Mouse (Mus musculus) midbrain, embryonic 15.5 days (tissue): Measurements from ENCODE around the gene Atg16l1. TPM values are rescaled to one million over a fixed set of nuclear protein-coding genes. Genes with fewer than 3 reads are reported as not detected.

ENCODE experiments used
- ATAC-seq: fragments of 200-750 bp; cut with Nextera tagmentation; replicated peaks from 2 replicates; pipeline ENCODE4 v1.8.0; 2017; ENCODE audit warnings: moderate TSS enrichment
- H3K27ac ChIP-seq: fragments of 300-500 bp; sonication (generic); 2 replicates; pipeline ENCODE4 v1.5.1; 2015; ENCODE audit warnings: mild to moderate bottlenecking, inconsistent platforms
- H3K27me3 ChIP-seq: fragments of 300-500 bp; sonication (generic); replicated peaks from 2 replicates; pipeline ENCODE4 v1.6.1; 2015; ENCODE audit warnings: inconsistent platforms
- H3K36me3 ChIP-seq: fragments of 300-500 bp; sonication (generic); replicated peaks from 2 replicates; pipeline ENCODE4 v1.6.1; 2015; ENCODE audit warnings: inconsistent platforms
- H3K4me1 ChIP-seq: fragments of 300-500 bp; sonication (generic); 2 replicates; pipeline ENCODE4 v1.6.1; 2015; ENCODE audit warnings: inconsistent platforms
- H3K4me2 ChIP-seq: fragments of 300-500 bp; sonication (generic); 2 replicates; pipeline ENCODE4 v1.6.1; 2015; ENCODE audit warnings: inconsistent platforms, mild to moderate bottlenecking, moderate library complexity
- H3K4me3 ChIP-seq: fragments of 300-500 bp; sonication (generic); 2 replicates; pipeline ENCODE4 v1.5.1; 2015; ENCODE audit warnings: mild to moderate bottlenecking, inconsistent platforms
- H3K9ac ChIP-seq: fragments of 300-500 bp; sonication (generic); 2 replicates; pipeline ENCODE4 v1.6.1; 2015; ENCODE audit warnings: mild to moderate bottlenecking, inconsistent platforms
- H3K9me3 ChIP-seq: fragments of 300-500 bp; sonication (generic); 2 replicates; pipeline ENCODE4 v1.6.1; 2016; ENCODE audit warnings: inconsistent platforms
- WGBS: fragments of 180-500 bp; shearing (Covaris S2); methylation state at CpG from one replicate; pipeline ENCODE4 v1.1.7; 2015; ENCODE audit warnings: mixed read lengths; 5-methylcytosine and 5-hydroxymethylcytosine counted together
- polyA plus RNA-seq: library from polyadenylated mRNA; unstranded; fragments of >200 nt; fragmentation: Nextera tagmentation; extraction: Ambion mirVana; gene quantifications from 2 replicates; pipeline ENCODE4 v1.2.1, GENCODE M21; 2015

The Atg16l1 gene
- 74.2 and 84.0 TPM in 2 replicates for polyA plus RNA-seq

DNA sequence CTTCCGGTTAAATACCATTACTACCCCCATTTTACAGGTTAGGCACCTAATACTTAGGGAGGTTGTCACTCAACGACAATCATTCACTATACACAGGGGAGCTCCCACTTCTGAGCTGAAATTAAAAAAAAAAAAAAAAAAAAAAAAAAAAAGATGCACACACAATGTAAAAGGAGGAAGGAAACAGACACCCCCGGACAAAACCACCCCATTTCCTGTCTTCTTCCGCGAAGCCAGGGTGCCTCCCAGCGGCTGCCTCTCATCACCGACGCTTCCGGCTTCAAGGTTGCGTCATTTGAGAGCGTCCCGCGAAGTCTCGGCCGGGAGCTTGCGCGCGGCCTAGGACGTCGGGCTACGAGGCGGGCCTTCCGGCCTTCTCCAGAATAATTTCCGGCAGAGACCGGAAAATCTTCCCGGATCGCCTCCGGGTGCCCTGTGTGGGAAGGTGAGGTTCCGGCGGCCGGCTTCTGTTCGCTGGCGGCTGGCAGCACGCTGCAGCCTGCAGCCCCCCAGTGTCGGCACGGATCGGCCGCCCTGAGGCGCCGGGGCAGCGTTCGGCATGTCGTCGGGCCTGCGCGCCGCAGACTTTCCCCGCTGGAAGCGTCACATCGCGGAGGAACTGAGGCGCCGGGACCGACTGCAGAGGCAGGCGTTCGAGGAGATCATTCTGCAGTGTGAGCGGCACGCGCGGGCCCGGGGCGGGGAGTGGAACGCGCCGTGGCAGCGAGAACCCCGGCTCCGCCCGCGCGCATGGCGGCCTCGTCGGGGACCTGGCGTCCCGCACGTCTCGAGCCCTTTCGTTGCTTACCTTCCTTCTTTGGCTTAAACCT lies at the start of gene Atg16l1:
Gene Atg16l1 (plus strand): TSS at position 230 of the 830 bp plus-strand sequence.
- ATAC-seq: peak; percentile 100
- H3K4me3 ChIP-seq: peak within 1 kb of the TSS; percentile 87
- peaks cover under 1% of the 10 kb centered on the region; the same call in 1 of the 2 replicates for H3K36me3 ChIP-seq
- no peaks in the 10 kb centered on the region for H3K9me3 ChIP-seq
- peak within 1 kb of the TSS; percentile 89 for H3K27ac ChIP-seq
- peak within 1 kb of the TSS; percentile 95 for H3K9ac ChIP-seq
- no peaks in the 10 kb centered on the region for H3K27me3 ChIP-seq
- WGBS: under 1% methylated on average over 79 of the region's 79 CpGs
- H3K4me2 ChIP-seq: peak within 1 kb of the TSS; percentile 62
- peaks cover 13% of the 10 kb centered on the region for H3K4me1 ChIP-seq

- no peaks in the 10 kb centered on the region for H3K36me3 ChIP-seq
- H3K4me3 ChIP-seq: no peak overlapping the region
- H3K4me1 ChIP-seq: peaks cover 7% of the 10 kb centered on the region
- H3K4me2 ChIP-seq: no peak overlapping the region
- no peaks in the 10 kb centered on the region for H3K9me3 ChIP-seq
- H3K9ac ChIP-seq: no peak overlapping the region
- no peak overlapping the region for H3K27ac ChIP-seq
- ATAC-seq: no peak
- 92% methylated on average over 3 of the region's 3 CpGs for WGBS
- H3K27me3 ChIP-seq: no peaks in the 10 kb centered on the region
Observed at GRCm38 (mm10) chr1:87706361-87706760, 49.3 kb upstream of the Atg16l1 start.

DNA sequence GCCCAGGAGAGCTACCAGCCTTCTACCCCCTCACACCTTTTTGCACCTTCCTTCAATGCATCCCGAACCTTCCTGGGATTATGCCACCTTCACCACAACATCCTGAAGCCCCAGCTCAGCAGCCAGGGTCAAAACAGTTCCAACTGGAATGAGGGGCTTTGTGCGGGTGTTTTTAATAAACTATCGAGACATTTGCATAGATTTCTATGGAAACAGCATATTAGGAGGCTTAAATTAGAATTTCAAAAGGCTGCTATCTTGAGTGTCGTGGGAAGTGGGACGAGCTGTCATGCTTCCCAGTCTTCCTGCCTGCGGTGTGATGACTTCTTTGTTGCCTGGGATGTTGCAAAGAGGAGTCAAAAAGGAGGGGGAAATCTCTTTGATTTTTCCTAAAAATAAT lies 46.6 kb upstream of the Atg16l1 start:
- Histone ChIP-seq H3K4me3 (no peak overlapping the region), H3K36me3 (no peaks in the 10 kb centered on the region), H3K4me2 (no peak overlapping the region), H3K27ac (peak overlapping the region; percentile 78), H3K9ac (no peak overlapping the region), H3K4me1 (peaks cover 7% of the 10 kb centered on the region), H3K9me3 (no peaks in the 10 kb centered on the region), H3K27me3 (no peaks in the 10 kb centered on the region)
- peak; percentile 65; the same call in 1 of the 2 replicates for ATAC-seq
- WGBS: 23% methylated on average over 6 of the region's 6 CpGs

- 68% methylated on average over 7 of the region's 7 CpGs for WGBS
- H3K9ac ChIP-seq: no peak overlapping the region
- ATAC-seq: peak; percentile 85
- no peak overlapping the region for H3K4me2 ChIP-seq
- peak overlapping the region; percentile 78 for H3K27ac ChIP-seq
- H3K27me3 ChIP-seq: no peaks in the 10 kb centered on the region
- no peaks in the 10 kb centered on the region for H3K36me3 ChIP-seq
- H3K4me1 ChIP-seq: peaks cover 7% of the 10 kb centered on the region
- H3K4me3 ChIP-seq: no peak overlapping the region
- no peaks in the 10 kb centered on the region for H3K9me3 ChIP-seq
Observed at GRCm38 (mm10) chr1:87709661-87710270, 45.9 kb upstream of the Atg16l1 start.

DNA sequence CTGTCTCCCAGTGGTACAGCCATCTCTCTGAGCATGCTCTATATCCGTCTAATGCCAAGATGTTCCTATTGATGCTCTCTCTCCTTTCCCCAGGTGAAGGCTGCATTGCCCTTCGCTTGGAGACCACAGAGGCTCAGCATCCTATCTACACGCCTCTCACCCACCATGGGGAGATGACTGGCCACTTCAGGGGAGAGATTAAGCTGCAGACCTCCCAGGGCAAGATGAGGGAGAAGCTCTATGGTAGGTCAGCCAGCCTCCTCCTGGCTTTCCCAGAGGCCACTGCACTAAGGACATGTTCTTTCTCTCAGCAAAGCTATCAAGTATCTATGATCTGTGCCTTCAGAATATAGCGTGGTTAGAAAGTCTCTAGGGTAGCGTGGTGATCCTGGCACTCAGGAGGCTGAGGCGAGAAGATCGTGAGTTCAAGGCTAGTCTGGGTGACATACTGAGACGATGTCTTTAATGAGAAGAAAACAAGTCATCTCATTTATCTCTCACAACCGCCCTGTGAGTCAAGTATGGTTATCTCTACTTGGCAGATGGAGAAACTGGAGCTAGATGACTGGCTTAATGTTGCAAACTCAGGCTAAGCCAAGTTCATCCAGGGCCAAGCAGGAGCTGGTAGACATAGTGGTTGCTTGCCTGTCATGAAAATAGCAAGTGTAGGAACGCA lies 43.6 kb upstream of the Atg16l1 start:
- WGBS: 86% methylated on average over 10 of the region's 10 CpGs
- no peak for ATAC-seq
- H3K36me3 ChIP-seq: no peaks in the 10 kb centered on the region
- no peak overlapping the region for H3K4me2 ChIP-seq
- H3K9me3 ChIP-seq: no peaks in the 10 kb centered on the region
- no peak overlapping the region for H3K9ac ChIP-seq
- no peak overlapping the region for H3K27ac ChIP-seq
- H3K4me3 ChIP-seq: no peak overlapping the region
- peaks cover 7% of the 10 kb centered on the region for H3K4me1 ChIP-seq
- no peaks in the 10 kb centered on the region for H3K27me3 ChIP-seq

GRCm38 (mm10) chr1:87712614-87712971 lies 43.1 kb upstream of the Atg16l1 start:
- Histone ChIP-seq H3K9me3 (no peaks in the 10 kb centered on the region), H3K4me3 (no peak overlapping the region), H3K9ac (no peak overlapping the region), H3K36me3 (no peaks in the 10 kb centered on the region), H3K4me1 (peaks cover 7% of the 10 kb centered on the region), H3K4me2 (no peak overlapping the region), H3K27me3 (no peaks in the 10 kb centered on the region), H3K27ac (no peak overlapping the region)
- 97% methylated on average over 1 of the region's 1 CpGs for WGBS
- no peak for ATAC-seq

GRCm38 (mm10) chr1:87721382-87721781 lies 34.3 kb upstream of the Atg16l1 start:
- ATAC-seq: 0 out of 2 replicates have a peak, but pooled peaks have one; percentile 58
- Histone ChIP-seq H3K27me3 (no peaks in the 10 kb centered on the region), H3K4me3 (no peak overlapping the region), H3K4me1 (no peaks in the 10 kb centered on the region), H3K9ac (no peak overlapping the region), H3K9me3 (no peaks in the 10 kb centered on the region), H3K36me3 (no peaks in the 10 kb centered on the region), H3K4me2 (no peak overlapping the region), H3K27ac (no peak overlapping the region)
- WGBS: 32% methylated on average over 8 of the region's 8 CpGs

- no peak for ATAC-seq
- H3K4me3 ChIP-seq: no peak overlapping the region
- no peak overlapping the region for H3K9ac ChIP-seq
- H3K27ac ChIP-seq: no peak overlapping the region
- WGBS: 59% methylated on average over 2 of the region's 2 CpGs
- H3K9me3 ChIP-seq: no peaks in the 10 kb centered on the region
- no peaks in the 10 kb centered on the region for H3K4me1 ChIP-seq
- H3K27me3 ChIP-seq: no peaks in the 10 kb centered on the region
- no peak overlapping the region for H3K4me2 ChIP-seq
- no peaks in the 10 kb centered on the region for H3K36me3 ChIP-seq
Observed at GRCm38 (mm10) chr1:87722081-87722480, 33.6 kb upstream of the Atg16l1 start.

- no peak overlapping the region for H3K4me2 ChIP-seq
- no peak overlapping the region for H3K4me3 ChIP-seq
- WGBS: 76% methylated on average over 4 of the region's 4 CpGs
- no peak overlapping the region for H3K9ac ChIP-seq
- no peaks in the 10 kb centered on the region for H3K4me1 ChIP-seq
- H3K36me3 ChIP-seq: no peaks in the 10 kb centered on the region
- H3K27ac ChIP-seq: no peak overlapping the region
- no peak for ATAC-seq
- H3K27me3 ChIP-seq: no peaks in the 10 kb centered on the region
- H3K9me3 ChIP-seq: no peaks in the 10 kb centered on the region
Observed at GRCm38 (mm10) chr1:87723351-87723750, 32.3 kb upstream of the Atg16l1 start.

DNA sequence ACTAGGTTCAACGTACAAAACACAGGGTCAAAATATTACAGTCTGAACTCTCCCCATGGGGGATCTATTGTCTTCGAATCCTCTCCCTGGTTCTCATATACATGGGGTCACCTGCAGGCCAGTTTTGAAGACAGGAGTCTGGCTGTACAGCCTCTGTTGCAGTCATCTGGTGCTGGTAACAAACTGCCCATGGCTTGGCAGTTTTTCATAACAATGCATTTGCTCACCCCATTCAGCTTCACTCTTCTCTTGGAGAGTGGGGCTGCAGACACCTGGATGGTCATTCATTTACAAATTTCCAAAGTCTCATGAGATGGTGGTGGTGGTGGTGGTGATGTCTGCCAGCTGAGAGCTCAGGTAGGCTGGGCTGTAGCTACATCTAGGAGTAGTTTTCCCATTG lies 26.6 kb upstream of the Atg16l1 start:
- ATAC-seq: no peak
- H3K27ac ChIP-seq: no peak overlapping the region
- H3K9me3 ChIP-seq: no peaks in the 10 kb centered on the region
- H3K36me3 ChIP-seq: no peaks in the 10 kb centered on the region
- H3K27me3 ChIP-seq: no peaks in the 10 kb centered on the region
- 72% methylated on average over 2 of the region's 2 CpGs for WGBS
- H3K4me2 ChIP-seq: no peak overlapping the region
- no peaks in the 10 kb centered on the region for H3K4me1 ChIP-seq
- H3K4me3 ChIP-seq: no peak overlapping the region
- H3K9ac ChIP-seq: no peak overlapping the region

DNA sequence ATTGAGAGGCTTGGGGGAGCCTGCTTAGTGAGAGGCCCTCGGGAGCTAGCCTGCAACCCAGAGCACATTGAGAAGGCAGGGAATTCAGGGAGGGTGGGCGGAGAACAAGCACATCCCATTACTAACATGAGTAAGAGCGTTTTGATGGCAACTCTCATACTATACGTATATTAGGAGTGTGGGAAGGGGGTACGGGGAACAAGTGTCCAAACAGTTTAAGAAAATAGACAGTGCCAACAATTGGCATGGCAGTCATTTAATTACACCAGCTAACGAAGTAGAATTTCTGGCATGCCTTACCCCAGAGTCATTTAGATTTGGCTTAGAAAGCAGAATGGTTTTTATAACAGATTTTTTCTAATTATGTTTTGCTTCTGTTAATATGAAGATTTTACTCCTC lies 25.8 kb upstream of the Atg16l1 start:
- H3K4me2 ChIP-seq: no peak overlapping the region
- no peak for ATAC-seq
- WGBS: 82% methylated on average over 6 of the region's 6 CpGs
- no peaks in the 10 kb centered on the region for H3K9me3 ChIP-seq
- no peak overlapping the region for H3K27ac ChIP-seq
- H3K36me3 ChIP-seq: no peaks in the 10 kb centered on the region
- H3K9ac ChIP-seq: no peak overlapping the region
- H3K4me3 ChIP-seq: no peak overlapping the region
- H3K27me3 ChIP-seq: no peaks in the 10 kb centered on the region
- no peaks in the 10 kb centered on the region for H3K4me1 ChIP-seq

DNA sequence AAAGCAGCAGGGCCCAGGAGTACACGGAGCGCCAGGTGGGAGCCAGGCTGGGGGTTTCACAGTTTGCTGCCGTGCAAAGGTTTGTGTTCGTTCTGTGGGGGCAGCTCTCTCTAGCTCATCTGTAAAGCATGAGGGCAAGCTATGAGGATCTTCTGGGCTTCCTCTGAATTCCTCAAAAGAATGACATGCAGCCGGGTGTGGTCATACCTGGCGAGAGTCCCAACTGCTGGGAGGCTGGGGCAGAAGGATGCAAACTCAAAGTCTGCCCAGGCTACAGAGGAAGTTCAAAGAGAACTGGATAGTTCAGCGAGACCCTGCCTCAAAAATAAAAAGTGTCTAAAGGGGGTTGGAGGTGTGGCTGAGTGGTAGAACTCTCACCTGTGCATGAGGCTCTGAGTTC lies 25.4 kb upstream of the Atg16l1 start:
- Histone ChIP-seq H3K4me2 (no peak overlapping the region), H3K27me3 (no peaks in the 10 kb centered on the region), H3K4me1 (no peaks in the 10 kb centered on the region), H3K27ac (no peak overlapping the region), H3K4me3 (no peak overlapping the region), H3K9me3 (no peaks in the 10 kb centered on the region), H3K36me3 (no peaks in the 10 kb centered on the region), H3K9ac (no peak overlapping the region)
- no peak for ATAC-seq
- 88% methylated on average over 7 of the region's 7 CpGs for WGBS
